Mouse (Mus musculus) olfactory bulb, adult 2 months (tissue): ENCODE measurements around the gene Ccm2.

ENCODE experiments used
- CTCF ChIP-seq: fragments of 200-500 bp; IDR thresholded peaks from 2 replicates; pipeline ENCODE4 v1.5.1; 2012; ENCODE audit warnings: low read depth, mild to moderate bottlenecking, low read length, moderate library complexity; ENCODE audit not compliant: insufficient read depth
- POLR2A ChIP-seq: fragments of 200-500 bp; IDR thresholded peaks from 2 replicates; pipeline ENCODE4 v1.6.1; 2012; ENCODE audit warnings: mild to moderate bottlenecking, low read depth, low read length, moderate library complexity; ENCODE audit not compliant: insufficient read depth

DNA sequence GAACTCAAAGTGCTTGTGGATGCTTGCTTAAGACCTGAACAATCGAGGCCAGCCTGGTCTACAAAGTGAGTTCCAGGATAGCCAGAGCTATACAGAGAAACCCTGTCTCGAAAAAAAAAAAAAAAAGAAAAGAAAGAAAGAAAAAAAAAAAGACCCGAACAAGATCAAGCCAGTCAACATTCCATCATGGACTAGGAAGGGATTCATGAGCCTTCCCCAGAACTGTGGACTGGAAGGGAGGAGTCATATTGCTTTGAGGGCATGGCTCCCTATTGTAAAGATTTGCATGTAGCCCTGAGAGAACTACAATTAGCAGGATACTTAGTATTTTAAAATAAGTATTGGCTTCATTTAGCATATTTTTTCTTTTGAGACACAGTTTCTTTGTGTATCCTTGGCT lies 2.0 kb upstream of the Ccm2 start:
- TF ChIP-seq CTCF: no peak
- no peak for TF ChIP-seq POLR2A
